Mouse (Mus musculus): ENCODE measurements around the gene Serpina6.
"Not testable (repeated sequence)": the region's sequence is repeated elsewhere in the genome, so short reads cannot be mapped to it uniquely, and the experiment has no call there.

DNA sequence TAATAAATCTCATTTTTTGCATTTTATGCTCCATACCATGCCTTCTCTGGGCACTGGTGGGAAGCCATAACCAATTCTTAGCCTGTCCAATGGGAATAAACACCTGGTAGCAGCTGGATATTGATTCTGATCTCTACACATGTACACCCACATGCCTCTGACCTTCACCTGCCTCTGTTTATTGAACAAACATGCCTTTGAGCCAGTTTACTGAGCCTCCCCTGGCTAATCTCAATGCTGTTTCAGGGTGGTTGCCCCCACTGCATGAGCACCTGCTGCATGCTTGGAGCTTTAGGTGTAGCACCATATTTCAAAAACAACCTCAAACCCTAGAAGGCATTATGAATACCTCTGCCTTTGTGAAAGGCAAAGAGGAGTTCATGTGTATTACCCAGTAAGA is 5.0 kb upstream of the Serpina6 start:
- TF ChIP-seq CTCF (IDR thresholded peaks at IDR 0.05; ENCODE audit: low read depth, low read length); POLR2A (IDR thresholded peaks at IDR 0.05; ENCODE audit: extremely low read depth, insufficient read depth, low read length): not testable (repeated sequence)

Data from liver, adult 2 months (tissue).